Mouse (Mus musculus): ENCODE results near the gene Cyb5rl. TPM values are rescaled to one million over a fixed set of nuclear protein-coding genes. Genes with fewer than 3 reads are reported as not detected.
"Not testable (repeated sequence)": the region's sequence is repeated elsewhere in the genome, so short reads cannot be mapped to it uniquely, and the experiment has no call there.

The Cyb5rl gene
- polyA plus RNA-seq, 1 experiment from 2014 or later, result 7.3 TPM

DNA sequence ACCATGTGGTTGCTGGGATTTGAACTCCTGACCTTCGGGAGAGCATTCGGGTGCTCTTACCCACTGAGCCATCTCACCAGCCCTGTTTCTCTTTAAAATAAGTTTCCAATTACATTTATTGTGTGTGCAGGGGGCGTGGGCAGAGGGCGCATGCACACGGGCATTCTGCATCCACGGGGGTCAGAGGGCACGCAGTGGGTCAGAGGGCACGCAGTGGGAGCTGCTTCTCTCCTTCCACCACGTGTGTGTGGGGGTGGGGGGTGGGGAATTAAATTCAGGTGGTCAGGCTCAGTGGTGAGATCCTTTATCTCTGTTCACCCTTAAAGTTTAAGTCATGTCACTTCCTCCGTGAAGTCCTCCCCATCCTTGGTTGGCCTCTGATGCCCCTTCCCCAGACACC, 31.6 kb downstream of the Cyb5rl start:
- H3K27me3 ChIP-seq (ENCODE audit: insufficient read depth, poor library complexity, severe bottlenecking), result peaks cover 19% of the 10 kb centered on the region
- H3K36me3 ChIP-seq, result no peaks in the 10 kb centered on the region
- no peak for DNase-seq (ENCODE audit: low spot score)
- H3K4me1 ChIP-seq, result peaks cover 37% of the 10 kb centered on the region
- H3K9me3 ChIP-seq, result no peaks in the 10 kb centered on the region
- 78% methylated on average over 10 of the region's 10 CpGs for WGBS
- no peak overlapping the region for H3K4me3 ChIP-seq
- no peak overlapping the region for H3K27ac ChIP-seq

DNA sequence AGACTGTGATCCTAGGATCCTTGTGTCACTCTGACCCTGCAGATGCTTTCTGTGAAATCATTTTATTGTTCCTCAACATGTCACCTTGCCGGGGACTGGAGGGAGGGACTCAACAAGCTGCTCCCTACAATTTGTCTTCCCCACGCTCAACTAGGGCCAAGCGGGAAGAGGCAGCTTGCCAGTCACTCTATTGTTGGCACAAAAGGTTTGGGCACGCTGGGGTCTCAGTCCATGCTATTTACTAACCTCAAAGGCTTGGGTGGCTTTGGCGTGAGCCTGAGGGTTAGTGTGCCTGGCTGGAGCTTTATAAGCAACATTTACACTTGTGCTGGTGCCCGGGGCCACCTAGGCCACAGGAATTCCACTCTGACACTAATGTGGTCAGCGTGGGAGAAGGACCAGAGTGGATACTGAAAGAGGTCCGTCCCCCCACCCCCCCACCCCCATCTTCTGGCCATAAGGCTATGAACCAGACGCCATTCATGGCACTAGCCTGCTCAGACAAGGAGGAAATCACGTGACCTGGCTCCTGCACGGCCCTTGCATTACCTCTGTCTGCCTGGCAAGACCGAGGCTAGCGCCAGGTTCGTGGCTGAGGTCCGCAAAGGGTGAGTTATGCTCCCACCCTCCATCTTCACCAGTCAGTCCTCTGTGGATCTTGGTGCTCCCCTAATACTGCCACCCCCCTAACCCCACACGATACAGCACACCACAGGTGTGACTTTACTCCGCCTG, 32.2 kb downstream of the Cyb5rl start:
- Histone ChIP-seq H3K9me3 (no peaks in the 10 kb centered on the region), H3K4me3 (no peak overlapping the region), H3K4me1 (peaks cover 35% of the 10 kb centered on the region), H3K27ac (no peak overlapping the region), H3K27me3 (ENCODE audit: insufficient read depth, poor library complexity, severe bottlenecking) (peaks cover 19% of the 10 kb centered on the region), H3K36me3 (no peaks in the 10 kb centered on the region)
- 77% methylated on average over 17 of the region's 17 CpGs for WGBS
- no peak for DNase-seq (ENCODE audit: low spot score)

DNA sequence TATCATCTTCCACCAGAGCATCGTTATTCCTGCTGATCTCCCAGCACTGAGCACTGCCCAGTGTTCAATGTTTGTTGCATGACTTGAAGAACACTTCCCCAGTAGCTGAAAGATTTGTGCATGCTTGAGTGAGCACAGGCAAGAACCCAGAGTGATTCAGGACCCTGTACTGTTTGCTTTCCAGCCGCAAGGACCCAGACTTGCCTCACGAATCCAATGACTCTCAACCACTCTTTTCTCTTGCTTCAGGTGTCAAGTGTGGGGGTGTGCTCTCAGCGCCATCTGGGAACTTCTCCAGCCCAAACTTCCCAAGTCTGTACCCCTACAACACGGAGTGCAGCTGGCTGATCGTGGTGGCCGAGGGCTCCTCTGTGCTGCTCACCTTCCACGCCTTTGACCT, 35.4 kb downstream of the Cyb5rl start:
- DNase-seq (ENCODE audit: low spot score), result no peak
- Histone ChIP-seq H3K4me3 (no peak overlapping the region), H3K4me1 (peaks cover 13% of the 10 kb centered on the region), H3K27ac (no peak overlapping the region), H3K9me3 (no peaks in the 10 kb centered on the region), H3K27me3 (ENCODE audit: insufficient read depth, poor library complexity, severe bottlenecking) (peaks cover 21% of the 10 kb centered on the region), H3K36me3 (no peaks in the 10 kb centered on the region)
- 72% methylated on average over 8 of the region's 8 CpGs for WGBS

DNA sequence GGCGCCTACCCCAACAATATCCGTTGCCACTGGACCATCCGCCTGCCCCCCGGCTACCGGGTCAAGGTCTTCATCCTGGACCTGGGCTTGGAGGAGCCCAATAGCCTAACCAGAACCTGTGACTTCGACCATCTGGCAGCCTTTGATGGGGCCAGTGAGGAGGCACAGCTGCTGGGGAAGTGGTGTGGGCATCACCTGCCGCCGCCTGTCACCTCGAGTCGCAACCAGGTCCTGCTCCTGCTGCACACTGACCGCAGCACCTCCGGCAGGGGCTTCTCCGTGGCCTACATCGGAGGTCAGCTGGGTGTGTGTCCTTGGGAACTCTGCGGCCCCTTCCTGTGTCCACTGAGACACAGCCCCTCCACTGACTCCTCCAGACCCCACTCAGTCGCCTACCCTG, 40.0 kb downstream of the Cyb5rl start:
- Histone ChIP-seq H3K9me3 (no peaks in the 10 kb centered on the region), H3K4me3 (no peak overlapping the region), H3K4me1 (peaks cover 15% of the 10 kb centered on the region), H3K27ac (no peak overlapping the region), H3K36me3 (no peaks in the 10 kb centered on the region), H3K27me3 (ENCODE audit: insufficient read depth, poor library complexity, severe bottlenecking) (peaks cover 17% of the 10 kb centered on the region)
- DNase-seq (ENCODE audit: low spot score), result no peak
- whole genome bisulfite sequencing, result 88% methylated on average over 16 of the region's 16 CpGs

DNA sequence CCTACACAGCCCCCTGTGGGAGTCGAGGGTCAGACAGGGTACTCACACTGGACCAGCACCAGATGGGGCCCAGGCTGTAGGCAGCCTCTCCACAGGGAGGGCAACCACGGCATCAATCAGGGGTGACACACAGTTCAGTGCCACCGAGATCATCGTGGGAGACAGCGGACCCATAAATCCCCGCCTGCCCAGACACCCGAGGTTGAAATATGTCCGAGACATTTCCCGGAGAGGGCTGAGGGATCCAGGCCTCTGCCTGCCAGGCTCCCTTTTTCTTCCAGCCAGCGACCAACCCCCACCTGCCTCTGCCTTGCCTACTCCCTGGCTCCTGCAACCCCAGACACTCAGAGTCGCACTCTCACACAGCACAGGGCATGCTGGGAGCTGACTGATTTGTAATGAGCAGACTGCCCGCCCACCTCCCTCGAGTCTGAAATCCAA, 41.5 kb downstream of the Cyb5rl start:
- Histone ChIP-seq H3K36me3 (no peaks in the 10 kb centered on the region), H3K27me3 (ENCODE audit: insufficient read depth, poor library complexity, severe bottlenecking) (peaks cover 23% of the 10 kb centered on the region), H3K4me1 (peaks cover 8% of the 10 kb centered on the region), H3K9me3 (no peaks in the 10 kb centered on the region), H3K27ac (0 out of 2 replicates have a peak overlapping the region, but pooled peaks have one; percentile 56), H3K4me3 (no peak overlapping the region)
- DNase-seq (ENCODE audit: low spot score), result no peak
- WGBS, result 59% methylated on average over 13 of the region's 13 CpGs

DNA sequence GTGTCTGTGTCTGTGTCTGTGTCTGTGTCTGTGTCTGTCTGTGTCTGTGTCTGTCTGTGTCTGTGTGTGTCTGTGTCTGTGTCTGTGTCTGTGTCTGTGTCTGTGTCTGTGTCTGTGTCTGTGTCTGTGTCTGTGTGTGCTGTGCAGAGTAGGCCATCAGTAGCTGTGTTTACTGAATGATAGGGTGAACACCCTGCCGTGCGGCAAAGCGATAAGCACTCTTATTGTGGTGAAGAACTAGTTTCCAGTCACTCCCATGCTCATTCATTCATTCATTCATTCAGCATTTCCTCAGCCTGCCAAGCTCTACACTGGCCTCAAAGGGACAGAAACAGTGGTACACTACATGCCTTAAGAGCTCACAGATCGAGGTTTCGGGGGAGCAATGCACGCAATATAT, 42.4 kb downstream of the Cyb5rl start:
- peaks cover 23% of the 10 kb centered on the region for H3K27me3 ChIP-seq (ENCODE audit: insufficient read depth, poor library complexity, severe bottlenecking)
- not testable (repeated sequence) for DNase-seq (ENCODE audit: low spot score); H3K27ac ChIP-seq; H3K36me3 ChIP-seq; H3K4me3 ChIP-seq; H3K4me1 ChIP-seq; H3K9me3 ChIP-seq
- 92% methylated on average over 6 of the region's 6 CpGs for WGBS

DNA sequence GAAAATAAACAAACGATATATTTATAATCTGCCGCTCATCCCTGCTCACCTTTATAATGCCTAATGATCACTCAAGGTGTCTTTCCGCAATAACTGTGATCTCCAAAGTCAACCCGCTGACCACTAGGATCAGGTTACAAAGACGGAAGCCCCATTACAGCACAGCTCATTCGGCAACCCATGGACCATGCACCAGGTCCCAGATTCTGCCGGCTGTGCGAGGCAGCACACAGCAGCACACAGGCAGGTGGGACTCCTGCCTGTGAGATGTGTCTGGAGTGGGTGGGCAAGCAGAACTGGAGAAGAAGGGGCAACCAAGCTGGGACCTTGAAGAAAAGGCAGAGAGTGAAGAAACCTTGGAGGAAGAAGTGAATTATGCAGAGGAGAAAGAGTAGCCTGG, 47.5 kb downstream of the Cyb5rl start:
- DNase-seq (ENCODE audit: low spot score), result no peak
- 0 out of 2 replicates have a peak, but pooled peaks cover 3% of the 10 kb centered on the region for H3K4me1 ChIP-seq
- H3K27ac ChIP-seq, result no peak overlapping the region
- H3K36me3 ChIP-seq, result no peaks in the 10 kb centered on the region
- H3K9me3 ChIP-seq, result no peaks in the 10 kb centered on the region
- H3K4me3 ChIP-seq, result no peak overlapping the region
- 52% methylated on average over 8 of the region's 8 CpGs for WGBS
- peaks cover 17% of the 10 kb centered on the region for H3K27me3 ChIP-seq (ENCODE audit: insufficient read depth, poor library complexity, severe bottlenecking)

DNA sequence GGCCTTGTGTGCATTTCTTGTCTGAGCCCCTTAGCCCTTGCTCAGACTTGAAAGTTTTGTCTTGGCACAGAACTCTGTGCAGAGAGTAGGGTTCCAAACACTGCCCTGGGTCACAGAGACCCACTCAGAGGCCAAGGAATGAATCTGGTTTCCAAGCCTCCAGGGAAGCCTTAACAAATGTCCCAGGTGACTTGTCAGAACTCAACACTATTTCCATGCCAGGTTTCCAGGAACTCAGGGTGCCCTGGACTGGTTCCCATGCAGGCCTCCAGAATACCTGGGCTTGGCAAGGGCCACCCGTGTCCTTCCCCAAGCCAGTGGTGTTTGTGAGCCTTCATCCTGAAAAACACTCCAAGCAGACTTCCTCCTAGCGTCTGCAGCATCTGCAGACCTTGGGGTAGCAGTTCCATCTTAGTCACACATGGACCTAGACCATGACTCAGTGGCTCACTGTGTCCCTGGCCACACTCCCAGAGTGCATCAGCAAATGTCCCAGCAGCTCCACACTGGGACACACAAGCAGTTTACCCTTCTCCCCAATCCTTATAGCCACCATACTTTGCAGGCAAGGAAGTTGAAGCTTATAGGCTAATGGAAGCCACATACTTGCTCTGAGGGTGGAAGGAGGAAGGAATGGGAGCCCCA, 51.1 kb downstream of the Cyb5rl start:
- Histone ChIP-seq H3K27me3 (ENCODE audit: insufficient read depth, poor library complexity, severe bottlenecking) (peaks cover 6% of the 10 kb centered on the region; the same call in 1 of the 2 replicates), H3K4me3 (no peak overlapping the region), H3K36me3 (no peaks in the 10 kb centered on the region), H3K4me1 (peaks cover 11% of the 10 kb centered on the region), H3K27ac (no peak overlapping the region), H3K9me3 (no peaks in the 10 kb centered on the region)
- WGBS, result 74% methylated on average over 2 of the region's 2 CpGs
- no peak for DNase-seq (ENCODE audit: low spot score)

DNA sequence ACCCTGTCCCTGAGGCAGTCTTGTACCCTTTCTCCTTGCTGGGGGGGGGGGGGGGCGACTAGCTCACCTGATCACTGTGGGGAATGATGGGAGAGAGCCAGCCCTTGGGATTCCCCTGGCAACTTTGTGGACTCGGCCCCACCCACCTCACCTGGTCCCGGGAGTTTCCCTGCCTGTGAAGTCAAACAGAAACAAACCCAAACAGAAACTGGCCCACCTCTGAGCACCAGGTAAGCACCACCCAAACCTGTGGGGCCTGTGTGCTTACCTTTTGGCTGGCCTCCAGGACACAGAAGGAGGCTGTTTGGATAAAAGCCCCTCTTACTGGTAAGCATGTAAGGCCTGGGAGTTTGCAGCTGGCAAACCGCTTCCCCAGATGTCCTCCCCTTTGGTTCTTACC, 52.3 kb downstream of the Cyb5rl start:
- 61% methylated on average over 4 of the region's 4 CpGs for WGBS
- H3K4me1 ChIP-seq, result peaks cover 15% of the 10 kb centered on the region
- no peaks in the 10 kb centered on the region for H3K36me3 ChIP-seq
- peaks cover 12% of the 10 kb centered on the region; the same call in 1 of the 2 replicates for H3K27me3 ChIP-seq (ENCODE audit: insufficient read depth, poor library complexity, severe bottlenecking)
- H3K27ac ChIP-seq, result no peak overlapping the region
- no peaks in the 10 kb centered on the region for H3K9me3 ChIP-seq
- no peak overlapping the region for H3K4me3 ChIP-seq
- no peak for DNase-seq (ENCODE audit: low spot score)

DNA sequence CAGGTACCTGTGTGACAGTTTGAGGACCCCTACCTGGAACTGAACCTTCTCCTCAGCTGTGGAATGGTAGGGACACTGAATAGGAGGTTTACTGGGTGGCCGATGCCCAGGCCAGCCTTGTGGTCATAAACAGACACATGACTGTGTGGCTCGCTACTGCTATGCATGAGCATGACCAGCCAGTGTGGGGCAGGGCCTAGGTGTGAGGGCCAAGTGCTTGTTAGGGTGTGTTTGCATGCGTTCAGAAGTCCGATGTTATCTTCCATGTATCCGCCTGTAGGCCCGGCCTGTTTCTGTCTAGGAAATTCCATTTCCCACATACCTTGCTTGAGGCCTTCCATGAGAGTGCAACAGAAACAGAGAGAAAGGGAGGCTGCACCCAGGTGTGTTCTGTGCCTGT, 53.9 kb downstream of the Cyb5rl start:
- Histone ChIP-seq H3K4me3 (no peak overlapping the region), H3K9me3 (no peaks in the 10 kb centered on the region), H3K4me1 (peaks cover 18% of the 10 kb centered on the region), H3K27me3 (ENCODE audit: insufficient read depth, poor library complexity, severe bottlenecking) (peaks cover 27% of the 10 kb centered on the region; the same call in 1 of the 2 replicates), H3K36me3 (no peaks in the 10 kb centered on the region), H3K27ac (no peak overlapping the region)
- no peak for DNase-seq (ENCODE audit: low spot score)
- WGBS, result 85% methylated on average over 6 of the region's 6 CpGs

DNA sequence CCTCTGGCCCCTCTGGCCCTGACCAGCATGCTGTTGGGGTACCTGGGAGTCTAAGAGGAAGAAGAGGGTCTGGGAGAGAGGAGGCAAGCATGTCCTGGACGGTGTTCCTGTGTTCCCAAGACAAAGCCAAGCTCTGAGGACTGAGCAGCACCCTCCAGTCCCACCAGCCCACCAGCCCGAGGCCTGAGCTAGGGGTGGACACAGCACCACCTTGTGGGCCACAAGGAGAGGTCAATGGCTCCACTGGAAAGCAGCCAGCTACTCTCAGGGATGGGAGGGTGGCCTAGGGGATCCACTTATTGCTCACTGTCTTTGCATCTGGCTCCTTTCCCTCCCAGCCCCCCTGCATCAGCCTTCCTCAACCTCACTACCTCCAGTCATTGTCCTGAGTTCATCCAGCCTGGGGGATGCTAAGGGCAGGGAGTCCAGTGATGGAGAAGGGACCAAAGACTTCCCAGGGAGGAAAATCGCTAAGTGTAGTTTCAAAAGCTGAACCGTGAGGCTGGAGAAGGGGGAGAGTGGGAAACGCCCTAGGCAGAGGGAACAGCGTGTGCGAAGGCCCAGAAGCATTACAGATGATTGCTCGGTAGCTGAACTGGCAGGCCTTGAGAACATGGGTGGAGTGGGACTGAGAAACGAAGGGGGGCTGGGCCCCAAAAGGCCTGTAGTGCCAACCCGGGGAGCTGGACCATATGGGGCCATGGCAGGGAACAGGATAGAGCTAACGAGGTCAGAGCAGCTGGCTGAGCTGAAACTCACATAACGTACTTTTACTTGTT, 54.6 kb downstream of the Cyb5rl start:
- Histone ChIP-seq H3K36me3 (no peaks in the 10 kb centered on the region), H3K4me1 (peaks cover 18% of the 10 kb centered on the region), H3K9me3 (no peaks in the 10 kb centered on the region), H3K4me3 (no peak overlapping the region), H3K27ac (peak overlapping the region; percentile 42; the same call in 1 of the 2 replicates), H3K27me3 (ENCODE audit: insufficient read depth, poor library complexity, severe bottlenecking) (peaks cover 34% of the 10 kb centered on the region; the same call in 1 of the 2 replicates)
- 55% methylated on average over 12 of the region's 12 CpGs for WGBS
- no peak for DNase-seq (ENCODE audit: low spot score)

DNA sequence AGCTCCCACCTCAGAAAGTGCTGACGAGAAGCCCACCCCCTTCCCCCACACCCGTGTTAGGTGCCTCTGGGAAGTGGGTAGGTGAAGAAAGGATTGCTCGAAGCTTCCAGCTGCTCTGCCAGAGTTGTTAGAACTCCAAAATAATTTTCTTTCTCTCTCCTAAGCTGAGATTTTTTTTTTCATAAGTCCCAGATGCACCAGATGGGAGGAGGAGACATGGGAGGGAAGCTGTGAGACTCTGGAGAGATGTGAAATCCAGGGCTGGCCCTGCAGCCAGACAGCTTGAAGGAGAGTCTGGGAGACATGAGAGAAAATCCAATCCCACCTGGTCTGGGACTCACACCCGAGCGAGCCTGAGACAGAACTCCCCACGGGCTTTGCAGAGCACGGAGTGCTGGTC, 57.6 kb downstream of the Cyb5rl start:
- Histone ChIP-seq H3K36me3 (no peaks in the 10 kb centered on the region), H3K9me3 (no peaks in the 10 kb centered on the region), H3K4me3 (no peak overlapping the region), H3K4me1 (peaks cover 35% of the 10 kb centered on the region), H3K27me3 (ENCODE audit: insufficient read depth, poor library complexity, severe bottlenecking) (peaks cover 37% of the 10 kb centered on the region), H3K27ac (no peak overlapping the region)
- 50% methylated on average over 7 of the region's 7 CpGs for WGBS
- DNase-seq (ENCODE audit: low spot score), result no peak

DNA sequence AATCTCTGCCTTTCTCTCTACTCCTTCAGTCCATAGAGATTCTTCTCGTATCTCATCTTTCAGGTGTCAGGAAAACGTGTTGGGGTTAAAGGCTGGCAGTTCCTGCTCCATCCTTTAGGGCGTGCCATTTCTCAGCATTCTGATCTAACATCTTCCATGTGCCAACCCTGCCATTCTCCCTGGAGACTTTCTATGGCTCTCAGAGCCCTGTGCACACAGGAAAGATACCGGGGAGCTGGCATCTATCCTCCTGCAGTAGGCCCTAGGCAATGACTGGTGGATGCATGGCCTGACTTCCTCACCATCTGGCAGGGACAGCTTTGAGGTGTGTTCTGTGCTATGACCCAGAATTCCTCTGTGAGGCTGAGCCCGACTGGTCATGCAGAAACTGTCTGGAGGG, 58.3 kb downstream of the Cyb5rl start:
- H3K27ac ChIP-seq, result no peak overlapping the region
- no peak for DNase-seq (ENCODE audit: low spot score)
- 58% methylated on average over 5 of the region's 5 CpGs for WGBS
- no peak overlapping the region for H3K4me3 ChIP-seq
- H3K27me3 ChIP-seq (ENCODE audit: insufficient read depth, poor library complexity, severe bottlenecking), result peaks cover 37% of the 10 kb centered on the region
- no peaks in the 10 kb centered on the region for H3K36me3 ChIP-seq
- H3K4me1 ChIP-seq, result peaks cover 42% of the 10 kb centered on the region
- no peaks in the 10 kb centered on the region for H3K9me3 ChIP-seq

Measured in heart, embryonic 10.5 days (tissue).